Mouse (Mus musculus) T-helper 17 cell (primary cell): ENCODE measurements around the gene Xbp1.

Experiments
- in situ Hi-C, 2 experiments: fragments of 300-600 bp; cut with MboI, MseI; formaldehyde crosslinking; loops; 1 replicate in 1 of 2; 2 replicates in 1 of 2; pipeline ENCODE4 v1.15.1; 2025; ENCODE audit warnings: high pct_unique_total_duplicates in 2 of 2

The Xbp1 gene

DNA sequence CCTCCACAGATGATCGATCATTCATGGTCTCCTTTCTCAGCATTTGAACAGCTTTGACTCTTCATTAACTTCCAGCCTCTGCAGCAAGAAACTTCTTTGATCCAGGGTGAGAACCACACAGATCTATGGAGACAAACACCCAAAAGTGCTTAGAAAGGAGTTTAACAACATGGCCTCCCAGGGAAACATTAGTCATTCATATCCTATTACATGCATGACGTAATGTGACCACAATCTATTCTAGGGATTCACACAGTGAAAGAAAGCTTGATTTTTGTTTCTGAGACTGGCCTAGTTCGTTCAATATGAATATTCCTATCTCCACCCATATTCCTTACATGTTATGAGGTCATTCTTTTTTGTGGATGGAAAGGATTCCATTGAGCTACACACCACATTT, 45.1 kb downstream of the Xbp1 start:
- in situ Hi-C loops, result no loop called here

DNA sequence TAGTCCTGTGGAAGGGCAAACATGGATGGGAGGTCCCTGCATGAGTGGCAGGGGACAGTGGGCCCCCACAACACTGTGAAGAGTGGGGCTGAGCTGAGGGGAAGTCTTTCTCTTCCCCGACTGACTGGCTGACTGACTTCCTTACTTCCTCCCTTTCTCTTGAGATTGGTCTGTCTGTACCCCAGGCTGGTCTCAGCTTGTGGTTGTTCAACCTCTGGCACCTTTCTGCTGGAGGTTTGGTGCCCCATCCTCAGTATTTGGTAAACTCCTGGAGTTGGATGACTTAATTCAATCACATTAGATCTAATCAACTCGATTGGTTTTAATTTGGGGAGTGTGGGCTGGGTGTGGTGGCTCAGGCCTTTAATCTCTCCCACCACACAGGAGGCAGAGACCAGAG, 46.0 kb downstream of the Xbp1 start:
- in situ Hi-C loops, result no loop called here

DNA sequence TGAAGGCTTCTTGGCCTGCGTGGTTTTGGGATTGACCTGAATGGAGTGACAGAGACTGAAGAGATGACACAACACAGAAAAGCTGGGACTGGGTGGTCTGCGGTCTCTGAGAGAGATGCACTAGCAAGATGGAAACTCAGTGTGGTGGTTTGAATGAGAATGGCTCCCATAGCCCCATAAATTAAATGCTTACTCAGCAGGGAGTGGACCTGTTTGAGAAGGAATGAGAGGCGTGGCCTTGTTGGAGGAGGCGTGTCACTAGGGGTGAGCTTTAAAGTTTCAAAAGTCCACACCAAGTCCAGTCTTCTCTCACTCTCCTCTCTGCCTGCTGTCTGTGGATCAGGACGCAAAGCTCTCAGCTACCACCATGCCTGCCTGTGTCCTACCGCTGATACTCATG, 47.2 kb downstream of the Xbp1 start:
- in situ Hi-C loops, result no loop called here

DNA sequence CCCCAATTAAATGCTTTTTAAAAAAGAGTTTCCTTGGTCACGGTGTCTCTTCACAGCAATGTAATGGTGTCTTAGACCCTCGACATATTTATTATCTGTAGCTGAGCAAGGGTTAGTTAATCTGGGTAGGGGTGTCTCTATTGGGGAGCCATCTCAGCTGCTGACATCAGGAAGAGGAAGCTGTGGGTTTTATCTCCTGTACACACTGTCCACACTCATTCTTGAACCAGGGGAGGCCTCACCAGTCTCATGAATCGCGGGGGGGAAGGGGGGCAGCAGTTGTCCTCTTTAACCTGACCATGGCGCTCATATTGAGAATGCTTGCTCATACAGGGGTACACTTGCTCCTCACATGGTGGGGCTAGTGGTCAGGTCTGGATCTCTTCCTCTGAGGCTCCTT, 47.6 kb downstream of the Xbp1 start:
- in situ Hi-C loops, result no loop called here

DNA sequence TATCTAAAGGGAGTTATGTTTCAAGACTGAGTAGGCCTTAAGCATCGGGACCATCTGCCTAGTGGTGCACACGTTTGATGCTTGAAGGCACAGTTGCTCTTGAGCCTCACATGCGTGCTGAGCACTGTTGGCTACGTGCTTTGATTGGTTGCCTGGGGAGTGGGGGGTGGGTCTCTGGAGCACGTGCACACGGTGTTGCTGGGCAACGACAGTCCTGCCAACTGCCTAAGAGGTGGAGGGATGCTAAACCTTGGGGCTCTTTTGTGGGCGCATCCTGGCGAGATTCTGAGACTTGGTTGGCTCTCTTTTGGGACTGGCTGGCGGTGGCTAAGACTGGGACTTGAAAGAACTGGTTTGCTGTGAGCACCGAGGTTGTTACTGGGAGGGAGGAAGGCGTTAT, 49.0 kb downstream of the Xbp1 start, which contains the start of gene Ankrd36:
Gene Ankrd36 (plus strand): TSS at position 211 of the 400 bp plus-strand sequence.
- in situ Hi-C loops, result no loop called here

DNA sequence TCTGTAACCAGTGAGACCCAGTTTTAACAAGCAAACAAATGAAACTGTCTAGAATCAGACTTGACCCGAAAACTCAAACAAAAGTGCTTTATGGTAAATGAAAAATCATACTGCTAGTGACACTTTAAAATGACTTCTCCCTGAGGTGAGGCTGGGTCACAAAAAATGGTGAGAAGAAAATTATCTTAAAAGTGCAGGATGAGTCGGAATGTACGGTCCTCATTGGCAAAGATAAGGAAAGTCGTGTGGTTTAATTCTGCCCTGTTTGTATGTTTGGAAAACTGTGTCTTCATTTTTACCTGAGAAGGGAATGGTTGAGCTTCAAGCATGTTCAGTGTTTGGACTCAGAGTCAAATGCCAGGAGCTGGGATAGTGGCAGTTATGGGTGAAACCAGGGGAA, 51.4 kb downstream of the Xbp1 start:
- in situ Hi-C loops, result no loop called here

DNA sequence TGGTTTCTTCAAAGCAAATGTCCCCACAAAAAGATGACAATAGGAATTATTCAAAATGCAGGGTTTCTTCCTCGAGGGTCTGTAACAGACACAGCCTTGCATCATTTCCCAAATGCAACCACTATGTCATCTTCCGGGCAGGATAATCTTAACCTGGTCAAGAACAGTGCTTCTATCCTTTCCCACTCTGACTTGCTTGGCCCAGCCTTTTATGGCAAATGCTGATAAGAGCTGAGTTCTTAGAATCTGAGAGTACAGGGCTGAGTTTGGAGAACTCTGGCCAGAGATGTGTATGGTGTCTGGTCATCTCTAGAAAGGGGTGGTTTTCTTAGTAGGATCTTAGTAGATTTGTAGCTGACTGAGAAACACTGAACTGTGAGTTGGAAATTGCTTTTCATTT, 53.4 kb downstream of the Xbp1 start:
- in situ Hi-C loops, result no loop called here

DNA sequence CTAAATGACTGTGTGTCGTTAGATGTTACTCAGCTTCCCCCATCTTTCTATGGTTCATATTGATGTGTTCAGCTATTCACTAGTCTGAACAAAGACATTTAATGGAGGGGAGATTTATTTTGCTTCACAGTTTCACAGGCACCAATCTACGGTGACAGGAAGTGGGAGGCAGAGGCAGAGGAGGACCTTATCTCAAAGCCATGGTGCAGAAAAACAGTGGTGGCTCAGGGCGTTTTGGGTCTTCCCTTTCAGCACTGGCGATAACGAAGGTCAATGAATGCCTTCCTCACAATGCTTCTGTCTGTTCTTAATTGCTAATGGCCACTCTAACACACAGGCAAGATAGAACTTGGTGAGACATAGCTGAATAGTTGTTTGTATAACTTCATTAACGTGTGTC, 54.6 kb downstream of the Xbp1 start:
- in situ Hi-C loops, result no loop called here
